Mouse (Mus musculus): ENCODE data around the gene March5. TPM values are rescaled to one million over a fixed set of nuclear protein-coding genes. Genes with fewer than 3 reads are reported as not detected.

The March5 gene
- polyA plus RNA-seq, 1 experiment: 43.0 TPM

- no peaks in the 10 kb centered on the region for H3K27me3 ChIP-seq (replicated peaks; ENCODE audit: control insufficient read depth, insufficient read depth, low read length)
- no peaks in the 10 kb centered on the region for H3K36me3 ChIP-seq (ENCODE audit: control insufficient read depth, insufficient read depth, low read length)
- H3K4me1 ChIP-seq (ENCODE audit: control insufficient read depth, insufficient read depth, low read length): peaks cover 17% of the 10 kb centered on the region; the same call in 1 of the 2 replicates
- 49% methylated on average over 8 of the region's 8 CpGs for WGBS
- DNase-seq: no peak
- peak overlapping the region; percentile 37 for H3K4me3 ChIP-seq (ENCODE audit: insufficient read depth, low read depth, low read length)
- peak overlapping the region; percentile 92 for H3K27ac ChIP-seq (ENCODE audit: insufficient read depth, low read depth, low read length)
- TF ChIP-seq POLR2A (IDR thresholded peaks at IDR 0.05; ENCODE audit: low read depth, low read length): no peak
- TF ChIP-seq CTCF (conservative IDR thresholded peaks at IDR 0.05; ENCODE audit: insufficient read depth, insufficient read length, low read depth, low read length): no peak
These were observed 56.2 kb downstream of the March5 start for GRCm38 (mm10) chr19:37263566-37263942.

- peak overlapping the region; percentile 92 for H3K27ac ChIP-seq (ENCODE audit: insufficient read depth, low read depth, low read length)
- peak overlapping the region; percentile 37 for H3K4me3 ChIP-seq (ENCODE audit: insufficient read depth, low read depth, low read length)
- TF ChIP-seq POLR2A (IDR thresholded peaks at IDR 0.05; ENCODE audit: low read depth, low read length) (no peak), CTCF (conservative IDR thresholded peaks at IDR 0.05; ENCODE audit: insufficient read depth, insufficient read length, low read depth, low read length) (no peak)
These were observed 56.9 kb downstream of the March5 start for GRCm38 (mm10) chr19:37263943-37264897.

GRCm38 (mm10) chr19:37265333-37266103, 58.2 kb downstream of the March5 start:
- H3K27me3 ChIP-seq (replicated peaks; ENCODE audit: control insufficient read depth, insufficient read depth, low read length): no peaks in the 10 kb centered on the region
- peaks cover 17% of the 10 kb centered on the region; the same call in 1 of the 2 replicates for H3K4me1 ChIP-seq (ENCODE audit: control insufficient read depth, insufficient read depth, low read length)
- TF ChIP-seq POLR2A (IDR thresholded peaks at IDR 0.05; ENCODE audit: low read depth, low read length): no peak
- TF ChIP-seq CTCF (conservative IDR thresholded peaks at IDR 0.05; ENCODE audit: insufficient read depth, insufficient read length, low read depth, low read length): peak; percentile 99
- DNase-seq: peak; percentile 88
- H3K27ac ChIP-seq (ENCODE audit: insufficient read depth, low read depth, low read length): no peak overlapping the region
- peaks cover 1% of the 10 kb centered on the region; the same call in 1 of the 2 replicates for H3K36me3 ChIP-seq (ENCODE audit: control insufficient read depth, insufficient read depth, low read length)
- 24% methylated on average over 10 of the region's 10 CpGs for WGBS
- no peak overlapping the region for H3K4me3 ChIP-seq (ENCODE audit: insufficient read depth, low read depth, low read length)

More at GRCm38 (mm10) chr19:37263943-37264897, 56.9 kb downstream of the March5 start:
- no peaks in the 10 kb centered on the region for H3K36me3 ChIP-seq (ENCODE audit: control insufficient read depth, insufficient read depth, low read length)
- WGBS: 38% methylated on average over 23 of the region's 23 CpGs
- peaks cover 17% of the 10 kb centered on the region; the same call in 1 of the 2 replicates for H3K4me1 ChIP-seq (ENCODE audit: control insufficient read depth, insufficient read depth, low read length)
- no peaks in the 10 kb centered on the region for H3K27me3 ChIP-seq (replicated peaks; ENCODE audit: control insufficient read depth, insufficient read depth, low read length)
- peak; percentile 92 for DNase-seq

GRCm38 (mm10) chr19:37269106-37269505, 61.8 kb downstream of the March5 start:
- peaks cover 9% of the 10 kb centered on the region; the same call in 1 of the 2 replicates for H3K4me1 ChIP-seq (ENCODE audit: control insufficient read depth, insufficient read depth, low read length)
- H3K4me3 ChIP-seq (ENCODE audit: insufficient read depth, low read depth, low read length): no peak overlapping the region
- WGBS: 93% methylated on average over 16 of the region's 16 CpGs
- TF ChIP-seq CTCF (conservative IDR thresholded peaks at IDR 0.05; ENCODE audit: insufficient read depth, insufficient read length, low read depth, low read length) (no peak), POLR2A (IDR thresholded peaks at IDR 0.05; ENCODE audit: low read depth, low read length) (no peak)
- peaks cover 1% of the 10 kb centered on the region; the same call in 1 of the 2 replicates for H3K36me3 ChIP-seq (ENCODE audit: control insufficient read depth, insufficient read depth, low read length)
- H3K27ac ChIP-seq (ENCODE audit: insufficient read depth, low read depth, low read length): no peak overlapping the region
- no peaks in the 10 kb centered on the region for H3K27me3 ChIP-seq (replicated peaks; ENCODE audit: control insufficient read depth, insufficient read depth, low read length)
- no peak for DNase-seq

Other genes starting within 250 kb of the March5 start
- gene Cpeb3, start 1.1 kb downstream of the March5 start, polyA plus RNA-seq (2012; rRNA removed): 14.2 and 16.4 TPM in 2 replicates
- gene Ide, start 130.3 kb downstream of the March5 start, polyA plus RNA-seq (2012; rRNA removed): 22.7 and 24.0 TPM in 2 replicates
- 0.18 and 0.30 TPM in 2 replicates for gene Kif11, start 168.9 kb downstream of the March5 start, polyA plus RNA-seq (2012; rRNA removed)
- gene Hhex, start 227.3 kb downstream of the March5 start, polyA plus RNA-seq (2012; rRNA removed): 3.2 and 3.4 TPM in 2 replicates

All from kidney, adult 2 months (tissue).